In genomic region chr7:99707038-99707595, GRCm38 (mm10) we compare ENCODE assay signal across 8 mouse cellular contexts. TPM values are rescaled to one million over a fixed set of nuclear protein-coding genes. Genes with fewer than 3 reads are reported as not detected.
DNase-seq lines count a peak whose midpoint lies in the region; ATAC-seq and TF ChIP-seq lines count a peak whose summit lies in the region.

No protein-coding gene starts in this region.

- 54% methylated on average over 4 of the region's 4 CpGs for WGBS in midbrain, embryonic 10.5 days
- 55% methylated on average over 4 of the region's 4 CpGs for WGBS in midbrain, embryonic 14.5 days
- 39% methylated on average over 4 of the region's 4 CpGs for WGBS in kidney, adult 2 months
- 32% methylated on average over 4 of the region's 4 CpGs for WGBS in macrophage (ENCODE audit: missing documents)

- H3K36me3 ChIP-seq in midbrain, embryonic 10.5 days = no peaks in the 10 kb centered on the region
- no peaks in the 10 kb centered on the region for H3K36me3 ChIP-seq in midbrain, embryonic 14.5 days (ENCODE audit: control insufficient read depth, insufficient read depth, low read length)
- H3K36me3 ChIP-seq in kidney, adult 2 months (ENCODE audit: control insufficient read depth, insufficient read depth, low read length) = no peaks in the 10 kb centered on the region
- no peaks in the 10 kb centered on the region for H3K36me3 ChIP-seq in macrophage (ENCODE audit: inconsistent target)

- H3K4me2 ChIP-seq in midbrain, embryonic 14.5 days (ENCODE audit: low read length) = no peak overlapping the region

- no peaks in the 10 kb centered on the region for H3K79me2 ChIP-seq in macrophage (ENCODE audit: inconsistent target)

- DNase-seq in midbrain, embryonic 10.5 days (ENCODE audit: low spot score) = no peak
- no peak for DNase-seq in midbrain, embryonic 14.5 days
- peak; percentile 53 to 72 for DNase-seq in gastrocnemius, adult 8-10 months (ENCODE audit: low spot score in 2 of 2)
- DNase-seq in kidney, adult 2 months = peak; percentile 53
- DNase-seq in spleen, postnatal 10 days (ENCODE audit: low spot score in 2 of 2) = no peak
- DNase-seq in thymus, postnatal 14 days = no peak

- H3K4me3 ChIP-seq in midbrain, embryonic 10.5 days = no peak overlapping the region
- no peak overlapping the region for H3K4me3 ChIP-seq in midbrain, embryonic 14.5 days (replicated peaks; ENCODE audit: low read depth, low read length)
- H3K4me3 ChIP-seq in kidney, adult 2 months (ENCODE audit: insufficient read depth, low read depth, low read length) = no peak overlapping the region
- no peak overlapping the region for H3K4me3 ChIP-seq in macrophage (ENCODE audit: inconsistent target)

- peaks cover 5% of the 10 kb centered on the region; the same call in 1 of the 2 replicates for H3K27me3 ChIP-seq in midbrain, embryonic 10.5 days (ENCODE audit: low read depth, poor library complexity, severe bottlenecking)
- no peaks in the 10 kb centered on the region for H3K27me3 ChIP-seq in midbrain, embryonic 14.5 days (ENCODE audit: control insufficient read depth, insufficient read depth, low read length)
- H3K27me3 ChIP-seq in kidney, adult 2 months (replicated peaks; ENCODE audit: control insufficient read depth, insufficient read depth, low read length) = no peaks in the 10 kb centered on the region

- no peak for TF ChIP-seq POLR2A in kidney, adult 2 months (IDR thresholded peaks at IDR 0.05; ENCODE audit: low read depth, low read length)

- peaks cover 34% of the 10 kb centered on the region for H3K4me1 ChIP-seq in midbrain, embryonic 10.5 days
- 0 out of 2 replicates have a peak, but pooled peaks cover 5% of the 10 kb centered on the region for H3K4me1 ChIP-seq in midbrain, embryonic 14.5 days (ENCODE audit: control insufficient read depth, insufficient read depth, low read length)
- H3K4me1 ChIP-seq in kidney, adult 2 months (ENCODE audit: control insufficient read depth, insufficient read depth, low read length) = no peaks in the 10 kb centered on the region

- peak overlapping the region; percentile 24; the same call in 1 of the 2 replicates for H3K27ac ChIP-seq in midbrain, embryonic 10.5 days (replicated peaks)
- no peak overlapping the region for H3K27ac ChIP-seq in midbrain, embryonic 14.5 days (replicated peaks; ENCODE audit: low read depth, low read length)
- peak overlapping the region; percentile 95 for H3K27ac ChIP-seq in kidney, adult 2 months (ENCODE audit: insufficient read depth, low read depth, low read length)
- peak overlapping the region; percentile 27 for H3K27ac ChIP-seq in macrophage

- H3K9ac ChIP-seq in midbrain, embryonic 14.5 days (replicated peaks; ENCODE audit: low read length) = no peak overlapping the region

- TF ChIP-seq CTCF in kidney, adult 2 months (conservative IDR thresholded peaks at IDR 0.05; ENCODE audit: insufficient read depth, insufficient read length, low read depth, low read length) = no peak

- H3K9me3 ChIP-seq in midbrain, embryonic 10.5 days (replicated peaks) = no peaks in the 10 kb centered on the region
- no peaks in the 10 kb centered on the region for H3K9me3 ChIP-seq in midbrain, embryonic 14.5 days (ENCODE audit: control insufficient read depth, low read length)

- no peak for ATAC-seq in midbrain, embryonic 14.5 days (ENCODE audit: low FRiP score, low TSS enrichment)
- no peak for ATAC-seq in CD4-positive, CD25-positive, alpha-beta regulatory T cell, adult 4 months

RNA-seq across cellular contexts. Expression of gene Slco2b1, which starts 4.0 kb away (rescaled TPM):
- polyA plus RNA-seq in midbrain, embryonic 10.5 days (2016; fragmentation: Nextera tagmentation; extraction: Ambion mirVana) = 2.1 and 3.2 TPM in 2 replicates
- 2.5 and 4.7 TPM in 2 replicates for polyA plus RNA-seq in midbrain, embryonic 14.5 days (2014; fragmentation: Nextera tagmentation; extraction: Ambion mirVana)
- 1 to 10 TPM; 2.5 to 5.8 (median 4.3) TPM for total RNA-seq in gastrocnemius, adult 8-10 months (2022)
- 28.4 and 35.0 TPM in 2 replicates for polyA plus RNA-seq in kidney, adult 2 months (2012; rRNA removed)
- total RNA-seq in macrophage (2018; cell fraction: chromatin; rRNA removed) = 10 to 100 TPM in 3 of 26 experiments, 1 to 10 TPM in 6, under 1 TPM in 7, not detected in 10; 0.19 to 14.7 (median 2.9) TPM
- total RNA-seq in macrophage (2018; cell fraction: cytosol; rRNA removed) = 10 to 100 TPM in 2 of 26 experiments, 1 to 10 TPM in 11, under 1 TPM in 12, not detected in 1; 0.04 to 12.3 (median 4.5) TPM
- total RNA-seq in macrophage (2018; cell fraction: nucleus; rRNA removed) = 10 to 100 TPM in 4 of 26 experiments, 1 to 10 TPM in 9, under 1 TPM in 4, not detected in 9; 0.10 to 14.2 (median 6.4) TPM
- polyA plus RNA-seq in macrophage (2018) = 9.7 to 16.8 TPM (median 10.0 TPM) in 3 replicates
- polyA plus RNA-seq in CD4-positive, CD25-positive, alpha-beta regulatory T cell, adult 4 months (2017; shearing (Covaris generic)) = under 1 TPM in 1 of 2 experiments, not detected in 1; 0.37 TPM

RNA-seq across cellular contexts. Expression of gene Olfr520, which starts 23.0 kb away (rescaled TPM):
- not detected in 2 replicates for polyA plus RNA-seq in midbrain, embryonic 10.5 days (2016; fragmentation: Nextera tagmentation; extraction: Ambion mirVana)
- polyA plus RNA-seq in midbrain, embryonic 14.5 days (2014; fragmentation: Nextera tagmentation; extraction: Ambion mirVana) = not detected in 2 replicates
- total RNA-seq in gastrocnemius, adult 8-10 months (2022) = under 1 TPM in 1 of 4 experiments, not detected in 3; 0.52 TPM
- not detected in 2 replicates for polyA plus RNA-seq in kidney, adult 2 months (2012; rRNA removed)
- not detected for total RNA-seq in macrophage (2018; cell fraction: chromatin; rRNA removed)
- total RNA-seq in macrophage (2018; cell fraction: cytosol; rRNA removed) = not detected
- total RNA-seq in macrophage (2018; cell fraction: nucleus; rRNA removed) = not detected
- not detected in 3 replicates for polyA plus RNA-seq in macrophage (2018)
- not detected for polyA plus RNA-seq in CD4-positive, CD25-positive, alpha-beta regulatory T cell, adult 4 months (2017; shearing (Covaris generic))

RNA-seq across cellular contexts. Expression of gene Olfr521, which starts 56.2 kb away (rescaled TPM):
- polyA plus RNA-seq in midbrain, embryonic 10.5 days (2016; fragmentation: Nextera tagmentation; extraction: Ambion mirVana) = not detected in 2 replicates
- polyA plus RNA-seq in midbrain, embryonic 14.5 days (2014; fragmentation: Nextera tagmentation; extraction: Ambion mirVana) = not detected in 2 replicates
- total RNA-seq in gastrocnemius, adult 8-10 months (2022) = not detected
- polyA plus RNA-seq in kidney, adult 2 months (2012; rRNA removed) = not detected in 2 replicates
- total RNA-seq in macrophage (2018; cell fraction: chromatin; rRNA removed) = not detected
- not detected for total RNA-seq in macrophage (2018; cell fraction: cytosol; rRNA removed)
- not detected for total RNA-seq in macrophage (2018; cell fraction: nucleus; rRNA removed)
- not detected in 3 replicates for polyA plus RNA-seq in macrophage (2018)
- not detected for polyA plus RNA-seq in CD4-positive, CD25-positive, alpha-beta regulatory T cell, adult 4 months (2017; shearing (Covaris generic))

Comparison
In these comparisons a context has a peak if more than half of its experiments do, and no peak if none do; other contexts are left out.
1. DNase-seq: peak in gastrocnemius, adult 8-10 months (2 of 2) and kidney, adult 2 months (single experiment); none in midbrain, embryonic 10.5 days (single experiment), midbrain, embryonic 14.5 days (single experiment), spleen, postnatal 10 days (0 of 2) and thymus, postnatal 14 days (single experiment).